Mouse (Mus musculus): ENCODE results near the gene Vps37b.

The Vps37b gene

GRCm38 (mm10) chr5:123977231-123977630 is 54.8 kb downstream of the Vps37b start:
- DNase-seq, result no peak

- no peak for DNase-seq
Measured at GRCm38 (mm10) chr5:123975668-123976180, 56.3 kb downstream of the Vps37b start.

GRCm38 (mm10) chr5:123974616-123975111 is 57.4 kb downstream of the Vps37b start:
- no peak for DNase-seq

- DNase-seq, result no peak
Measured at GRCm38 (mm10) chr5:123974179-123974485, 57.9 kb downstream of the Vps37b start.

GRCm38 (mm10) chr5:123973299-123974178 is 58.5 kb downstream of the Vps37b start, which contains the start of gene Hip1r:
Gene Hip1r (plus strand): TSS chr5:123973628.
- DNase-seq, result peak; percentile 77 to 80

GRCm38 (mm10) chr5:123972453-123972852 is 59.6 kb downstream of the Vps37b start:
- DNase-seq, result no peak

- DNase-seq, result no peak
Measured at GRCm38 (mm10) chr5:123970576-123970975, 61.5 kb downstream of the Vps37b start.

- no peak for DNase-seq
Measured at GRCm38 (mm10) chr5:123969216-123969615, 62.9 kb downstream of the Vps37b start.

GRCm38 (mm10) chr5:123968468-123968867 is 63.6 kb downstream of the Vps37b start:
- DNase-seq, result no peak

GRCm38 (mm10) chr5:123966759-123967158 is 65.3 kb downstream of the Vps37b start:
- DNase-seq, result no peak

GRCm38 (mm10) chr5:123964208-123964607 is 67.9 kb downstream of the Vps37b start:
- DNase-seq, result no peak

- no peak for DNase-seq
Measured at GRCm38 (mm10) chr5:123961046-123961445, 71.0 kb downstream of the Vps37b start.

- DNase-seq, result no peak
Measured at GRCm38 (mm10) chr5:123960129-123960528, 71.9 kb downstream of the Vps37b start.

GRCm38 (mm10) chr5:123959018-123959417 is 73.1 kb downstream of the Vps37b start:
- no peak for DNase-seq

- DNase-seq, result no peak
Measured at GRCm38 (mm10) chr5:123957213-123957612, 74.9 kb downstream of the Vps37b start.
